Mouse (Mus musculus) left cerebral cortex, adult 2 months (tissue): Measurements from ENCODE around the gene 1700001O22Rik. TPM values are rescaled to one million over a fixed set of nuclear protein-coding genes. Genes with fewer than 3 reads are reported as not detected.
A peak's percentile ranks its signal among the peaks of the same experiment; 100 is the strongest.

Experiments used
- DNase-seq, 2 experiments: peaks; one replicate each; pipeline ENCODE4 v3.0.0; 2021 to 2022; ENCODE audit warnings: low spot score in 2 of 2, mixed read lengths in 1 of 2; ENCODE audit errors: extremely low spot score in 1 of 2
- H3K27ac ChIP-seq: fragments of 200-600 bp; 2 replicates; pipeline ENCODE4 v1.8.1; 2022
- H3K4me3 ChIP-seq: fragments of 200-600 bp; 2 replicates; pipeline ENCODE4 v1.8.1; 2022
- CTCF ChIP-seq: fragments of 200-600 bp; IDR thresholded peaks from 2 replicates; pipeline ENCODE4 v1.8.1; 2022; ENCODE audit warnings: antibody characterized with exemption, mild to moderate bottlenecking, moderate library complexity
- intact Hi-C: fragments of 180-260 bp; cut with DNase I; formaldehyde crosslinking; loops from one replicate; pipeline ENCODE4 v1.15.1; 2025
- total RNA-seq, 2 experiments: library from RNA; stranded (reverse); gene quantifications; 2 replicates each; pipeline ENCODE4 v1.2.3; 2021

Gene 1700001O22Rik
- total RNA-seq, 2 experiments from 2014 or later: 9.9 to 12.6 TPM

- H3K27ac ChIP-seq: no peak overlapping the region
- DNase-seq: no peak
- intact Hi-C loops: loop anchor here (5.0 kb wide), 4 partner anchors 70 to 195 kb away; partner anchors contain the start of gene Cstad
- H3K4me3 ChIP-seq: no peak overlapping the region
- no peak for TF ChIP-seq CTCF
Observed at GRCm38 (mm10) chr2:30792061-30792460, 11.4 kb downstream of the 1700001O22Rik start.

GRCm38 (mm10) chr2:30787466-30787865, 16.0 kb downstream of the 1700001O22Rik start:
- TF ChIP-seq CTCF: no peak
- intact Hi-C loops: no loop called here
- Histone ChIP-seq H3K27ac (no peak overlapping the region), H3K4me3 (no peak overlapping the region)
- no peak for DNase-seq

- TF ChIP-seq CTCF: peak; percentile 30
- DNase-seq: no peak
- intact Hi-C loops: no loop called here
- Histone ChIP-seq H3K4me3 (no peak overlapping the region), H3K27ac (peak overlapping the region; percentile 69)
Observed at GRCm38 (mm10) chr2:30784078-30784994, 19.1 kb downstream of the 1700001O22Rik start.

GRCm38 (mm10) chr2:30783346-30783745, 20.1 kb downstream of the 1700001O22Rik start:
- no peak for TF ChIP-seq CTCF
- peak overlapping the region; percentile 23 for H3K4me3 ChIP-seq
- intact Hi-C loops: no loop called here
- H3K27ac ChIP-seq: peak overlapping the region; percentile 70; the same call in 1 of the 2 replicates
- DNase-seq: peak; percentile 63 to 74

GRCm38 (mm10) chr2:30782312-30783290, 20.9 kb downstream of the 1700001O22Rik start:
- Histone ChIP-seq H3K27ac (peak overlapping the region; percentile 70; the same call in 1 of the 2 replicates), H3K4me3 (no peak overlapping the region)
- TF ChIP-seq CTCF: no peak
- DNase-seq: no peak
- intact Hi-C loops: no loop called here

GRCm38 (mm10) chr2:30779241-30779640, 24.2 kb downstream of the 1700001O22Rik start:
- intact Hi-C loops: loop anchor here (5.0 kb wide), 1 partner anchor 177 kb away; no protein-coding TSS in a partner anchor
- DNase-seq: no peak
- no peak for TF ChIP-seq CTCF

GRCm38 (mm10) chr2:30778235-30778634, 25.2 kb downstream of the 1700001O22Rik start:
- no peak for DNase-seq
- TF ChIP-seq CTCF: no peak
- intact Hi-C loops: loop anchor here (5.0 kb wide), 1 partner anchor 176 kb away; no protein-coding TSS in a partner anchor
- no peak overlapping the region for H3K27ac ChIP-seq
- no peak overlapping the region for H3K4me3 ChIP-seq

More at GRCm38 (mm10) chr2:30779241-30779640, 24.2 kb downstream of the 1700001O22Rik start:
- Histone ChIP-seq H3K4me3 (no peak overlapping the region), H3K27ac (no peak overlapping the region)

- intact Hi-C loops: loop anchor here (5.0 kb wide), 1 partner anchor 175 kb away; no protein-coding TSS in a partner anchor
- no peak for DNase-seq
- no peak for TF ChIP-seq CTCF
Observed at GRCm38 (mm10) chr2:30777266-30777665, 26.2 kb downstream of the 1700001O22Rik start.

GRCm38 (mm10) chr2:30775955-30776354, 27.5 kb downstream of the 1700001O22Rik start:
- intact Hi-C loops: loop anchor here (5.0 kb wide), 1 partner anchor 174 kb away; no protein-coding TSS in a partner anchor

More at GRCm38 (mm10) chr2:30777266-30777665, 26.2 kb downstream of the 1700001O22Rik start:
- no peak overlapping the region for H3K27ac ChIP-seq
- H3K4me3 ChIP-seq: no peak overlapping the region

GRCm38 (mm10) chr2:30773313-30774005, 30.0 kb downstream of the 1700001O22Rik start:
- intact Hi-C loops: loop anchor here (1.0 to 5.0 kb wide), 2 partner anchors 54 to 301 kb away; partner anchors contain the start of gene Ier5l
- Histone ChIP-seq H3K27ac (peak overlapping the region; percentile 94), H3K4me3 (no peak overlapping the region)
- no peak for TF ChIP-seq CTCF
- DNase-seq: no peak

More at GRCm38 (mm10) chr2:30775955-30776354, 27.5 kb downstream of the 1700001O22Rik start:
- Histone ChIP-seq H3K4me3 (no peak overlapping the region), H3K27ac (no peak overlapping the region)
- peak; percentile 40 for TF ChIP-seq CTCF
- no peak for DNase-seq
